Mouse (Mus musculus) large intestine, adult 2 months (tissue): ENCODE data around the gene Gid8. TPM values are rescaled to one million over a fixed set of nuclear protein-coding genes. Genes with fewer than 3 reads are reported as not detected.
A peak's percentile ranks its signal among the peaks of the same experiment; 100 is the strongest.

Source experiments
- DNase-seq: peaks from one replicate; pipeline ENCODE4 v3.0.0-alpha.2; 2012; ENCODE audit warnings: low read depth, low spot score
- WGBS: fragments of 180-500 bp; shearing (Covaris S2); methylation state at CpG from one replicate; pipeline ENCODE4 v1.1.7; 2018; 5-methylcytosine and 5-hydroxymethylcytosine counted together
- polyA plus RNA-seq: library from polyadenylated mRNA; depleted of rRNA; stranded (reverse); fragments of >200 nt; gene quantifications from 2 replicates; pipeline ENCODE4 v1.2.3, GENCODE M21; 2012; rRNA removed

Gid8 gene
- polyA plus RNA-seq, 1 experiment, result 35.8 TPM

GRCm38 (mm10) chr2:180743321-180743720 is 33.4 kb downstream of the Gid8 start:
- 87% methylated on average over 2 of the region's 2 CpGs for WGBS
- no peak for DNase-seq

GRCm38 (mm10) chr2:180745248-180745927 is 35.5 kb downstream of the Gid8 start:
- WGBS, result 30% methylated on average over 17 of the region's 17 CpGs
- peak; percentile 46 for DNase-seq

GRCm38 (mm10) chr2:180746569-180747192 is 36.8 kb downstream of the Gid8 start:
- WGBS, result 36% methylated on average over 5 of the region's 5 CpGs
- no peak for DNase-seq

GRCm38 (mm10) chr2:180748904-180749303 is 39.0 kb downstream of the Gid8 start:
- WGBS, result 29% methylated on average over 5 of the region's 5 CpGs
- no peak for DNase-seq

- WGBS, result 75% methylated on average over 5 of the region's 5 CpGs
- DNase-seq, result no peak
Measured at GRCm38 (mm10) chr2:180754976-180755688, 45.2 kb downstream of the Gid8 start.

- no peak for DNase-seq
- 6% methylated on average over 8 of the region's 8 CpGs for WGBS
Measured at GRCm38 (mm10) chr2:180755896-180756295, 46.0 kb downstream of the Gid8 start.

GRCm38 (mm10) chr2:180756786-180757185 is 46.9 kb downstream of the Gid8 start:
- 37% methylated on average over 2 of the region's 2 CpGs for WGBS
- DNase-seq, result no peak

- WGBS, result 65% methylated on average over 15 of the region's 15 CpGs
- no peak for DNase-seq
Measured at GRCm38 (mm10) chr2:180758513-180759263, 48.8 kb downstream of the Gid8 start.

- DNase-seq, result no peak
- 83% methylated on average over 11 of the region's 11 CpGs for WGBS
Measured at GRCm38 (mm10) chr2:180764986-180765385, 55.1 kb downstream of the Gid8 start.

- WGBS, result 68% methylated on average over 7 of the region's 7 CpGs
- no peak for DNase-seq
Measured at GRCm38 (mm10) chr2:180765713-180766112, 55.8 kb downstream of the Gid8 start.

Other genes starting within 250 kb of the Gid8 start
- 0.72 and 0.92 TPM in 2 replicates for gene Ntsr1, start 210.1 kb upstream of the Gid8 start, polyA plus RNA-seq
- 17.7 and 19.0 TPM in 2 replicates for gene Mrgbp, start 128.8 kb upstream of the Gid8 start, polyA plus RNA-seq
- 35.6 and 44.3 TPM in 2 replicates for gene Ogfr, start 120.9 kb upstream of the Gid8 start, polyA plus RNA-seq
- gene Col9a3, start 112.3 kb upstream of the Gid8 start, polyA plus RNA-seq, result 0.33 and 1.3 TPM in 2 replicates
- not detected in 2 replicates for gene Tcfl5, start 67.4 kb upstream of the Gid8 start, polyA plus RNA-seq
- 8.3 and 14.7 TPM in 2 replicates for gene Dido1, start 118 bp upstream of the Gid8 start, polyA plus RNA-seq
- gene Slc17a9, start 15.1 kb downstream of the Gid8 start, polyA plus RNA-seq, result 19.1 and 19.9 TPM in 2 replicates
- not detected in 2 replicates for gene Bhlhe23, start 66.8 kb downstream of the Gid8 start, polyA plus RNA-seq
- 26.5 and 34.7 TPM in 2 replicates for gene Ythdf1, start 210.8 kb downstream of the Gid8 start, polyA plus RNA-seq
- not detected in 2 replicates for gene Birc7, start 218.9 kb downstream of the Gid8 start, polyA plus RNA-seq
- 4.1 and 8.3 TPM in 2 replicates for gene Nkain4, start 244.6 kb downstream of the Gid8 start, polyA plus RNA-seq